Mouse (Mus musculus) embryonic facial prominence, embryonic 12.5 days (tissue): ENCODE measurements at regions not wholly inside any gene's neighbourhood (a gene's known extent, or its start where the extent isn't known, plus 50 kb on each side); places are given as distances from the start of the nearest gene placed in this dataset.

ENCODE experiments used
- ATAC-seq: fragments of 200-750 bp; cut with Nextera tagmentation; 2 replicates; pipeline ENCODE4 v1.8.0; 2017; ENCODE audit not compliant: insufficient number of reproducible peaks, insufficient read depth, low FRiP score, low TSS enrichment
- H3K27ac ChIP-seq: fragments of 300-500 bp; sonication (generic); 2 replicates; pipeline ENCODE4 v1.5.1; 2016; ENCODE audit warnings: mild to moderate bottlenecking
- H3K27me3 ChIP-seq: fragments of 300-500 bp; sonication (generic); 2 replicates; pipeline ENCODE4 v1.6.1; 2016; ENCODE audit warnings: mild to moderate bottlenecking, moderate library complexity
- H3K36me3 ChIP-seq: fragments of 300-500 bp; sonication (generic); 2 replicates; pipeline ENCODE4 v1.6.1; 2016; ENCODE audit warnings: mild to moderate bottlenecking
- H3K4me1 ChIP-seq: fragments of 300-500 bp; sonication (generic); 2 replicates; pipeline ENCODE4 v1.6.1; 2016
- H3K4me2 ChIP-seq: fragments of 300-500 bp; sonication (generic); replicated peaks from 2 replicates; pipeline ENCODE4 v1.6.1; 2016; ENCODE audit warnings: mild to moderate bottlenecking, moderate library complexity
- H3K4me3 ChIP-seq: fragments of 300-500 bp; sonication (generic); 2 replicates; pipeline ENCODE4 v1.5.1; 2016; ENCODE audit warnings: mild to moderate bottlenecking
- H3K9ac ChIP-seq: fragments of 300-500 bp; sonication (generic); 2 replicates; pipeline ENCODE4 v1.6.1; 2016; ENCODE audit warnings: mild to moderate bottlenecking, moderate library complexity
- H3K9me3 ChIP-seq: fragments of 300-500 bp; sonication (generic); 2 replicates; pipeline ENCODE4 v1.6.1; 2016; ENCODE audit warnings: mild to moderate bottlenecking, moderate library complexity
- WGBS: fragments of 180-500 bp; shearing (Covaris S2); methylation state at CpG from one replicate; pipeline ENCODE4 v1.1.7; 2016; 5-methylcytosine and 5-hydroxymethylcytosine counted together

DNA sequence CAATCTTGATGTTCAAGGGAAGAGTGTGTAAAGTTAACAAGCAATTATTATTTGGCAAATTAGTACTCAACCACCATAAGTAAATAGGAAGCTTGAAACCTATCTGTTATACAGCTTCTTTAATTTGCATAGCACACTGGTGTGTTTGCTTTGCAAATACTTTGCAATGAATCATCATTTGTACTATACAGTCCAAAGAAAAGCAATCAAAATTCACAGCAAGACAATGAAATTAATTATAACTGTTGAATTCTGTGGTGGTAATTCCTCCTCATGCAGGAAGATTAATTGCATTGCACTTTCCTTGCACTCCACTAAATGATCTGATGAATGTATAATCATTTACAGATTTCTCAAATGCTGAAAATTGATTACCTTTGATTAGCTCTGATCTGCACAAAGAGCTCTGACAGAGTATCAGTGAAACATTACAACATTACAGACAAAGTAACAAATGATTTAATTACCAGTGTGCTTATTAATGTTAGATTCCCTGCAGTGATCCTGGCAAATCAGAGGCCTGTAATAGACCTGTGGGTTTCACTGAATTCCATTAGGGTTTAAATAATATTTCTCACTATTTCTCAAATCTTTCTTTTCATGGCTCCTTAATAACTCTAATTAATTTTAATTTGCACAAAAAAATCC lies 457.9 kb downstream of the Prkd1 start:
- Histone ChIP-seq H3K27me3 (no peaks in the 10 kb centered on the region), H3K36me3 (no peaks in the 10 kb centered on the region), H3K9me3 (no peaks in the 10 kb centered on the region), H3K4me3 (no peak overlapping the region), H3K27ac (no peak overlapping the region), H3K4me1 (no peaks in the 10 kb centered on the region), H3K9ac (no peak overlapping the region), H3K4me2 (no peak overlapping the region)
- no peak for ATAC-seq

DNA sequence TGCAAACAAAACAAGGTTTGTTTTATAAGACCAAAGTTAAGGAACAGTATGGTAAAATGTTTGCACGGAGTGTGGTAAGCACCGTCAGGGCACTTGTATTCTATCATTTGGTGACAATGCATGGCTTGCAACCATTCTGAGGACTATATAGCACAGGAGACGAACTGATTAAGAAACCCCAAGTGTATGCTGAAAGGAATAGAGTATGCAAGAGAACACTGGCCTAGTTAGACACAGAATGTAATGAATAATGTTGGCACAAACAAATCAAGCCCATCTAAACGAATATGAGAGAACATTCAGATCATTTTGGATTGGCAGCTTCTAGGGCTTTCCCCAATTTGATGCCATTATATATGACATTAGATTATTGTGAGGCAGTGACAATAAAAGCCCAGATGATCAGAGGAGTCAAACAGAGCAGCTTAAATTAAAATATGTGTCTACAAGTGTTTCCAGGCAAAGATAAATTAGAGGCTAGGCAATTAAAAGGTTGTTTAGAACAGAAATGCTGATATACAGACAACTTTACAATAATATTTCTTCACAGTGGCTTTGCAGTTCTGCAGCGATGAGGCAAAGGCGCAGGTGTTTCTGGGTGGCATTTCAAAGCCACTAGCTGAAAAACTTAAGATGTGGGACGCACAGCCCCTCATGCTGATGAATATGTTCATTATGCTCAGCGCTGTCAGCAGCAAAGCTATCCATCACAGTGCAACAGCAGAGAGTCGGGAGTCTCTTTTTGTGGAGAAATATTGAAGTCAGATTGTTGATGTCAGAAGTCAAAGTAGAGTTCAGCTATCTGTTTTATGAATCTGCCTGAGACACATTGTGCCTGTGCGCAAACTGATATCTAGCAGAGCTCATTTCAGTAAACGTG lies 456.9 kb downstream of the Prkd1 start:
- H3K9ac ChIP-seq = no peak overlapping the region

DNA sequence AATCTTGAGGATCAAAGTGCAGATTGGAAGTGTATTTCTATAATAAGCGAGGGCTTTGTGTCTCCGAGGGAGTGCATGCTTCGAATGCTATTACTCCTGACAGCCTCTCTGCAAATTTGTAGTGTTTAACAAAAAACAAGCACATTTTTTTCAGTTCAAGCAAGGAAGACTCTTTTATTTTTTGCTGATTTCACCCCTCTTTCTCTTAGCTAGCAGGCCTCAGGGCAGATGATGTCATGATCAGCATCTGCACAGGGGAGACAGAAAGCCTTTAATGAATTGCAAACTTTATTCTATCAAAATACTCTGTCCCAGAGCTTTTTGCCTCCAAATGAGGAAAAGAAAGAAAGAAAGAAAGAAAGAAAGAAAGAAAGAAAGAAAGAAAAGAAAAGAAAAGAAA lies 455.4 kb downstream of the Prkd1 start:
- Histone ChIP-seq H3K4me2 (no peak overlapping the region), H3K9ac (no peak overlapping the region), H3K9me3 (no peaks in the 10 kb centered on the region), H3K27me3 (no peaks in the 10 kb centered on the region), H3K4me3 (no peak overlapping the region), H3K36me3 (no peaks in the 10 kb centered on the region), H3K4me1 (no peaks in the 10 kb centered on the region), H3K27ac (no peak overlapping the region)
- ATAC-seq = no peak
- WGBS = 36% methylated on average over 3 of the region's 3 CpGs

More for the DNA sequence above, 456.9 kb downstream of the Prkd1 start:
- no peak overlapping the region for H3K4me3 ChIP-seq
- H3K4me2 ChIP-seq = no peak overlapping the region
- H3K27me3 ChIP-seq = no peaks in the 10 kb centered on the region
- no peaks in the 10 kb centered on the region for H3K9me3 ChIP-seq
- ATAC-seq = no peak
- 66% methylated on average over 11 of the region's 11 CpGs for WGBS
- H3K4me1 ChIP-seq = no peaks in the 10 kb centered on the region
- no peaks in the 10 kb centered on the region for H3K36me3 ChIP-seq
- no peak overlapping the region for H3K27ac ChIP-seq

DNA sequence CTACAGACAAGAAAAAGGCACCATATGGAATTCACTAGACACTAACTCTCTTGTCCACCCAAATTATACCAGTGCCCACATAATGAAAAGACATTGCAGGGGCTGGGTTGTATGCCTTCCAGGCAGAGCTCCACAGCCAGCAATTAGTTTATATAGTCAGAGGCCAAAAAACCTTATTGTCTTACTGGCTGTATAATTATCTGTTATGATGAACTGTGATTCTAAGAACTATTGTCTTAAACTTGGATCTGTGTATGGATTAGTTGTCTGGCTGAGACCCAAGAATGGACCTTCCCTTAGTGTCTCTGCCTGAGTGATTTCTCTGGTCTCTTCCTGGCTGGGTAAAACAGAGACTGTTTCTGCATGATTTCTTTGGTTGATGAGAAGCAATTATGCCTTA lies 454.2 kb downstream of the Prkd1 start:
- Histone ChIP-seq H3K27me3 (no peaks in the 10 kb centered on the region), H3K4me1 (no peaks in the 10 kb centered on the region), H3K4me2 (no peak overlapping the region), H3K4me3 (no peak overlapping the region), H3K9ac (no peak overlapping the region), H3K27ac (no peak overlapping the region), H3K36me3 (no peaks in the 10 kb centered on the region), H3K9me3 (no peaks in the 10 kb centered on the region)
- no peak for ATAC-seq

DNA sequence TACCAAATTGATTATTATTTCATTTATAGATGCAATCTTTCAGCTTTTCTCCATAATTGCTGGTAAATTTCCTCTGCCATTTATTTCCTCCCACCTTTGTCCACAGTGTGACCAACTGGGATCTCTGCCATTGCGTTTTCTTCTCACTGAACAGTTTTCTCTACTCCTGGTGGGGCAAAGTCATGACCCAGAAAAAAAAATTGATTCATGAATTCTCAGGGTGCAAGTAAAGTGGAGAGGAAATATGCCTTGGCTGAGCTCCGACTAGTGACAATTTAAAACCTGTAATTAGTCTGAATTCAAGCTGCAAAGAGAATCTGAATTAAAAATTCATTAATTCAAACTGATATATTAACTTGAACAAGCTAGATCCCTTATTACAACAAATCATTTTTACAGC lies 452.6 kb downstream of the Prkd1 start:
- no peak for ATAC-seq
- Histone ChIP-seq H3K4me1 (no peaks in the 10 kb centered on the region), H3K4me3 (no peak overlapping the region), H3K27me3 (no peaks in the 10 kb centered on the region), H3K27ac (no peak overlapping the region), H3K9me3 (no peaks in the 10 kb centered on the region), H3K4me2 (no peak overlapping the region), H3K9ac (no peak overlapping the region), H3K36me3 (no peaks in the 10 kb centered on the region)
- WGBS = 29% methylated on average over 2 of the region's 2 CpGs

DNA sequence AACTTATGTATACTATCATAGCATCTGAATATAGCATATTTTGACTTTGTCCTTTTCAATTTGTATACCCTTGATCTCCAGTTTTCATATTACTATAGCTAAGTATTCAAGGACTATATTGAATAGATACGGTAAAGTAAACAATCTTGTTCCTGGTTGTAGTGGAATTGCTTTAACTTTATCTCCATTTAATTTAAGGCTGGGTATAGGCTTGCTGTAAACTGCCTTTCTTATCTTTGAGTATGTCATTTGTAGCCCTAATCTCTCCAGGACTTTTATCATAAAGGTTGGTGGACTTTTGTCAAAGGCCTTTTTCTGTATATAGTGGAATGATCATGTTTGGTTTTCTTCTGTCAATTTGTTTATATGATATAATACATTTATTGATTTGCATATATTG lies 407.8 kb downstream of the Prkd1 start:
- no peak overlapping the region for H3K9ac ChIP-seq
- no peak overlapping the region for H3K27ac ChIP-seq
- H3K27me3 ChIP-seq = no peaks in the 10 kb centered on the region
- H3K36me3 ChIP-seq = no peaks in the 10 kb centered on the region
- H3K4me1 ChIP-seq = no peaks in the 10 kb centered on the region
- H3K4me2 ChIP-seq = no peak overlapping the region
- WGBS = 87% methylated on average over 1 of the region's 1 CpGs
- no peak for ATAC-seq
- H3K9me3 ChIP-seq = no peaks in the 10 kb centered on the region
- no peak overlapping the region for H3K4me3 ChIP-seq

DNA sequence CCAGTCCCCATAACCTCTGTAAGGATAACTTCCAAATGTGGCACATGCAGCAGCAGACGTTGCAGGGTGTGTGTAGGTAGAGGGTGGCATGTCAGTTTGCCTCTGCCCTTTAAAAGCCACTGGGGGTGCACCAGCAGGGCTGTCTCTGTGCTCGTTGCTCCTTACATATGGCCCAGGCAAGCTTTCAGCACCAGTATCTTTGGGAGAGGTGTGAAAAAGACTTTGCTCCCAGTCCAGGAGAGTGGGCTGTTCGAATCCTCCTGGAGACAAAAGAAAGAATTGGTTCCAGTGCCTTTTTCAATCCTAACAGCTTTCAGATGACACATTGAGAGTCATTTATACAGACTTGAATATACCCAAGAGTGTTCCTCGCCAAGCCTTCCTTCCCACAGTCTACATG lies 390.0 kb downstream of the Prkd1 start:
- Histone ChIP-seq H3K9me3 (no peaks in the 10 kb centered on the region), H3K36me3 (no peaks in the 10 kb centered on the region), H3K4me1 (no peaks in the 10 kb centered on the region), H3K9ac (no peak overlapping the region), H3K4me3 (no peak overlapping the region), H3K4me2 (no peak overlapping the region), H3K27ac (no peak overlapping the region), H3K27me3 (no peaks in the 10 kb centered on the region)
- no peak for ATAC-seq
- WGBS = 77% methylated on average over 4 of the region's 4 CpGs

DNA sequence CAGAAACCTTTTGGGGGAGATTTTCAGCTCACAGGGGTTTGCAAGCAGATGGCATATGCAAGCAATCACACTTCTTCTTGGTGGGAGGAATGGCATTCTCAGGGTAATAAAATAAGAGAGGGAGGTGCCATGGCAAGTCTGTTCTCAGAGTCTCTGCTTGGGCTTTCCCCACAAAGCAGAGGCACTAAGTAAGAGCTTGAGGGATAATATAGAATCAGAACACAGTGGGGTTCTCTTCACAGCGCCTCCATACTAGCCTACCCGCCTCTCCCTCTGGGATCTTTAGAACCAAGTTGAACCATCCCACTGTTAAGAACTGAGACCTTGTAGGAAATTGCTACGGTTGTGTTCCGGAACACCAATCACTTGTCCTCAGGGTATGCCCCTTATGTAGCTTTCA lies 387.8 kb downstream of the Prkd1 start:
- no peak for ATAC-seq
- WGBS = 75% methylated on average over 4 of the region's 4 CpGs

DNA sequence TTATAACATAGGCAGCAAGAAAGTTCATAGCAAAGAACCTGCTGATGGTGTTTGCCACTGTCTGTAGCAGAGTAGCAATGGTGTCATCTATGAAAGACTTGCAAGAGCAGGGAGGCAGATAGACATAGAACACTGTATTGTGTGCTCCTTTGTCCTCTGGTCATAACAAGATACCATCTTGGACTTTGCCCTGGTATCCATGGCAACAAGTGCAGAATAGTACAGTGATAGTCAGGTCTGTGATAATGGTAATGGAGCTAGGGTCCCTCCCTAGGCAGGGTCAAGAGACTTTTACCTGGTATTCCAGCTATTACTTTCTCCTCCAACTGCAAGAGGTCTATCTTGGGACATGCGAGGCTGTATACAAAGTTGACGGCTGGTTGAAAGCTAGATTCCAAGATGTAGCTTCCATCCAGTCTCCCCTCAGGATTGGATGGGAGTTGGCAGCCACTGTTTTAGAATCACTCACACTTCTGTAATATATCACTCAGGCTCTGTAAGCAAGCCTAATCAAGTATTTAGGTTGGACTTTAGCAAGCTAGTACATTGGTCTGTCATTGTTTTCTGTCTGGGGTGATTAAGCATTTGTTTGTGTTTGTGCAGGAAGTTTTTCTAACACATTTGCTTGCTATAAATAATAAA lies 375.5 kb downstream of the Prkd1 start:
- no peaks in the 10 kb centered on the region for H3K27me3 ChIP-seq
- no peaks in the 10 kb centered on the region for H3K9me3 ChIP-seq
- H3K27ac ChIP-seq = no peak overlapping the region
- no peak for ATAC-seq
- WGBS = 90% methylated on average over 2 of the region's 2 CpGs
- H3K9ac ChIP-seq = no peak overlapping the region
- no peak overlapping the region for H3K4me3 ChIP-seq
- H3K36me3 ChIP-seq = no peaks in the 10 kb centered on the region
- no peak overlapping the region for H3K4me2 ChIP-seq
- H3K4me1 ChIP-seq = no peaks in the 10 kb centered on the region

More for the DNA sequence above, 387.8 kb downstream of the Prkd1 start:
- Histone ChIP-seq H3K4me2 (no peak overlapping the region), H3K27ac (no peak overlapping the region), H3K36me3 (no peaks in the 10 kb centered on the region), H3K27me3 (no peaks in the 10 kb centered on the region), H3K4me3 (no peak overlapping the region), H3K9me3 (no peaks in the 10 kb centered on the region), H3K4me1 (no peaks in the 10 kb centered on the region), H3K9ac (no peak overlapping the region)

DNA sequence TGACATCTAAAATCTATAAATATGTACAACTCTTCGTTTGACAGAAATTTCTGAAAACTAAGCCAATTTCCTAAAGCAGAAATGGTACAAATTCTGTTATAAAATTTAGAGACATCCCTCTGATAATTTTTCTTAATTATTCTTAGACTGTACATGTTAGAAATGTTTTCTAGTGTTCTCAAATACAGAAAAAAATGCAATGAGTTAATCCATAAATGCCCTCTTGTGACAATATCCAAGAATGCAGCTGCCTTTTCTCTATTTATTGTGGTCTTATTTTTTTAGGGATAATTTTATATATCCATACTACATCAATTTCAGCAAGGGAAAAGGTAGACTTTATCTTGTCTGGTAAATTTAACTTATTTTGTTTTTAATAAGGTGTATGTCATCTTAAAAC lies 367.3 kb downstream of the Prkd1 start:
- WGBS = 77% methylated on average over 1 of the region's 1 CpGs
- H3K4me2 ChIP-seq = no peak overlapping the region

More for the DNA sequence above, 367.3 kb downstream of the Prkd1 start:
- no peaks in the 10 kb centered on the region for H3K4me1 ChIP-seq
- no peaks in the 10 kb centered on the region for H3K9me3 ChIP-seq
- H3K4me3 ChIP-seq = no peak overlapping the region
- H3K36me3 ChIP-seq = no peaks in the 10 kb centered on the region
- no peak overlapping the region for H3K27ac ChIP-seq
- no peak for ATAC-seq
- H3K9ac ChIP-seq = no peak overlapping the region
- H3K27me3 ChIP-seq = no peaks in the 10 kb centered on the region
